Mouse (Mus musculus) liver, embryonic 14.5 days (tissue): ENCODE results near the gene Lce3b. TPM values are rescaled to one million over a fixed set of nuclear protein-coding genes. Genes with fewer than 3 reads are reported as not detected.

ENCODE experiments used
- ATAC-seq: fragments of 200-750 bp; cut with Nextera tagmentation; 2 replicates; pipeline ENCODE4 v1.8.0; 2017; ENCODE audit warnings: moderate number of reproducible peaks, mild to moderate bottlenecking, moderate library complexity; ENCODE audit not compliant: insufficient read depth
- DNase-seq, 3 experiments: peaks; one replicate each; pipeline ENCODE4 v3.0.0-alpha.2; 2012 to 2013; ENCODE audit warnings: low read depth in 3 of 3, low spot score in 3 of 3
- H3K27ac ChIP-seq: fragments of 300-500 bp; sonication (generic); 2 replicates; pipeline ENCODE4 v1.5.1; 2014; ENCODE audit warnings: moderate library complexity, mild to moderate bottlenecking, control low read depth, inconsistent platforms
- H3K27me3 ChIP-seq: fragments of 300-500 bp; sonication (generic); 2 replicates; pipeline ENCODE4 v1.6.1; 2014; ENCODE audit warnings: mild to moderate bottlenecking, low read length, moderate library complexity; ENCODE audit not compliant: control insufficient read depth, insufficient read depth
- H3K36me3 ChIP-seq: fragments of 300-500 bp; sonication (generic); replicated peaks from 2 replicates; pipeline ENCODE4 v1.6.1; 2014; ENCODE audit warnings: low read depth; ENCODE audit not compliant: control insufficient read depth, insufficient read depth
- H3K4me1 ChIP-seq, 2 experiments: fragments of 200-500 bp in 1 of 2; fragments of 300-500 bp in 1 of 2; sonication (generic) in 1 of 2; replicated peaks; 2 replicates each; pipeline ENCODE4 v1.6.1; 2012 to 2014; ENCODE audit warnings: antibody characterized with exemption in 1 of 2, inconsistent platforms in 1 of 2, low read length in 1 of 2; ENCODE audit not compliant: control insufficient read depth in 2 of 2, insufficient read depth in 2 of 2
- H3K4me2 ChIP-seq: fragments of 300-500 bp; sonication (generic); 2 replicates; pipeline ENCODE4 v1.6.1; 2014; ENCODE audit warnings: low read depth, mild to moderate bottlenecking, control low read depth, moderate library complexity
- H3K4me3 ChIP-seq, 2 experiments: fragments of 200-500 bp in 1 of 2; fragments of 300-500 bp in 1 of 2; sonication (generic) in 1 of 2; 2 replicates each; pipeline ENCODE4 v1.5.1; 2012 to 2014; ENCODE audit warnings: low read depth in 2 of 2, low read length in 2 of 2, mild to moderate bottlenecking in 2 of 2, control low read depth in 1 of 2, inconsistent platforms in 1 of 2, moderate library complexity in 1 of 2; ENCODE audit not compliant: insufficient read depth in 1 of 2
- H3K9ac ChIP-seq: fragments of 300-500 bp; sonication (generic); replicated peaks from 2 replicates; pipeline ENCODE4 v1.6.1; 2014; ENCODE audit warnings: mild to moderate bottlenecking, control low read depth, moderate library complexity
- H3K9me3 ChIP-seq: fragments of 300-500 bp; sonication (generic); 2 replicates; pipeline ENCODE4 v1.6.1; 2016; ENCODE audit warnings: low read length, mixed read lengths; ENCODE audit not compliant: control insufficient read depth
- CTCF ChIP-seq: IDR thresholded peaks from 2 replicates; pipeline ENCODE4 v1.5.1; 2016; ENCODE audit warnings: antibody characterized with exemption, low read depth, control low read depth
- EP300 ChIP-seq: IDR thresholded peaks from 2 replicates; pipeline ENCODE4 v1.6.1; 2016; ENCODE audit warnings: antibody characterized with exemption, low read depth
- WGBS: fragments of 180-500 bp; shearing (Covaris S2); extraction: QIAGEN DNeasy Blood & Tissue Kit; methylation state at CpG from one replicate; pipeline ENCODE4 v1.1.7; 2014; ENCODE audit not compliant: insufficient replicate concordance; 5-methylcytosine and 5-hydroxymethylcytosine counted together
- polyA plus RNA-seq, 2 experiments: library from polyadenylated mRNA; depleted of rRNA in 1 of 2; stranded (reverse) in 1 of 2; unstranded in 1 of 2; fragments of >200 nt; fragmentation: Nextera tagmentation in 1 of 2; extraction: Ambion mirVana in 1 of 2; gene quantifications; 2 replicates each; pipeline versions ENCODE4 v1.2.1 to v1.2.3; 2012 to 2014

Lce3b gene
- polyA plus RNA-seq, 2 experiments, result not detected

- Histone ChIP-seq H3K4me2 (no peak within 1 kb of the TSS), H3K9me3 (no peaks in the 10 kb centered on the region), H3K27ac (no peak within 1 kb of the TSS), H3K27me3 (no peaks in the 10 kb centered on the region), H3K4me1 (no peaks in the 10 kb centered on the region), H3K9ac (no peak within 1 kb of the TSS), H3K36me3 (no peaks in the 10 kb centered on the region), H3K4me3 (no peak within 1 kb of the TSS)
- DNase-seq (no peak), ATAC-seq (no peak)
- no peak for TF ChIP-seq CTCF
- no peak for TF ChIP-seq EP300
- 64% methylated on average over 1 of the region's 1 CpGs for WGBS
Measured at GRCm38 (mm10) chr3:92957090-92957489, 24.3 kb downstream of the Lce3b start, which contains the start of gene Lce3d. Gene Lce3d, plus strand, starts transcription at chr3:92957390.

- no peak within 1 kb of the TSS for H3K27ac ChIP-seq
- no peak within 1 kb of the TSS for H3K4me3 ChIP-seq
- no peaks in the 10 kb centered on the region for H3K4me1 ChIP-seq
- ATAC-seq (no peak), DNase-seq (no peak)
- no peaks in the 10 kb centered on the region for H3K36me3 ChIP-seq
- no peaks in the 10 kb centered on the region for H3K27me3 ChIP-seq
- TF ChIP-seq CTCF, result no peak
- no peak for TF ChIP-seq EP300
- no peak within 1 kb of the TSS for H3K4me2 ChIP-seq
- H3K9ac ChIP-seq, result no peak within 1 kb of the TSS
- H3K9me3 ChIP-seq, result no peaks in the 10 kb centered on the region
- WGBS, result 76% methylated on average over 2 of the region's 2 CpGs
Measured at GRCm38 (mm10) chr3:92966761-92967160, 34.0 kb downstream of the Lce3b start, which contains the start of gene Lce3e. Gene Lce3e, plus strand, starts transcription at chr3:92967061.

- no peaks in the 10 kb centered on the region for H3K36me3 ChIP-seq
- no peak for TF ChIP-seq EP300
- TF ChIP-seq CTCF, result no peak
- no peaks in the 10 kb centered on the region for H3K9me3 ChIP-seq
- DNase-seq (no peak), ATAC-seq (no peak)
- no peaks in the 10 kb centered on the region for H3K4me1 ChIP-seq
- H3K9ac ChIP-seq, result no peak overlapping the region
- no peaks in the 10 kb centered on the region for H3K27me3 ChIP-seq
- 53% methylated on average over 2 of the region's 2 CpGs for WGBS
- no peak overlapping the region for H3K27ac ChIP-seq
- H3K4me3 ChIP-seq, result no peak overlapping the region
- H3K4me2 ChIP-seq, result no peak overlapping the region
Measured at GRCm38 (mm10) chr3:92978484-92978883, 45.7 kb downstream of the Lce3b start.

Other genes with a start within 250 kb of the Lce3b start
- gene Lce1d, start 245.8 kb upstream of the Lce3b start, polyA plus RNA-seq (2012; rRNA removed), result not detected in 2 replicates
- not detected in 2 replicates for gene Lce1d, start 245.8 kb upstream of the Lce3b start, polyA plus RNA-seq (2014; fragmentation: Nextera tagmentation; extraction: Ambion mirVana)
- gene Lce1e, start 223.9 kb upstream of the Lce3b start, polyA plus RNA-seq (2012; rRNA removed), result not detected in 2 replicates
- not detected in 2 replicates for gene Lce1e, start 223.9 kb upstream of the Lce3b start, polyA plus RNA-seq (2014; fragmentation: Nextera tagmentation; extraction: Ambion mirVana)
- not detected in 2 replicates for gene Lce1f, start 212.6 kb upstream of the Lce3b start, polyA plus RNA-seq (2012; rRNA removed)
- not detected in 2 replicates for gene Lce1f, start 212.6 kb upstream of the Lce3b start, polyA plus RNA-seq (2014; fragmentation: Nextera tagmentation; extraction: Ambion mirVana)
- not detected in 2 replicates for gene Gm38119, start 193.9 kb upstream of the Lce3b start, polyA plus RNA-seq (2012; rRNA removed)
- not detected in 2 replicates for gene Gm38119, start 193.9 kb upstream of the Lce3b start, polyA plus RNA-seq (2014; fragmentation: Nextera tagmentation; extraction: Ambion mirVana)
- not detected in 2 replicates for gene Lce1g, start 180.6 kb upstream of the Lce3b start, polyA plus RNA-seq (2012; rRNA removed)
- gene Lce1g, start 180.6 kb upstream of the Lce3b start, polyA plus RNA-seq (2014; fragmentation: Nextera tagmentation; extraction: Ambion mirVana), result not detected in 2 replicates
- not detected in 2 replicates for gene Lce1h, start 167.9 kb upstream of the Lce3b start, polyA plus RNA-seq (2012; rRNA removed)
- not detected in 2 replicates for gene Lce1h, start 167.9 kb upstream of the Lce3b start, polyA plus RNA-seq (2014; fragmentation: Nextera tagmentation; extraction: Ambion mirVana)
- not detected in 2 replicates for gene Lce1i, start 154.1 kb upstream of the Lce3b start, polyA plus RNA-seq (2012; rRNA removed)
- not detected in 2 replicates for gene Lce1i, start 154.1 kb upstream of the Lce3b start, polyA plus RNA-seq (2014; fragmentation: Nextera tagmentation; extraction: Ambion mirVana)
- not detected in 2 replicates for gene Lce1j, start 142.5 kb upstream of the Lce3b start, polyA plus RNA-seq (2012; rRNA removed)
- not detected in 2 replicates for gene Lce1j, start 142.5 kb upstream of the Lce3b start, polyA plus RNA-seq (2014; fragmentation: Nextera tagmentation; extraction: Ambion mirVana)
- gene Lce1k, start 125.1 kb upstream of the Lce3b start, polyA plus RNA-seq (2012; rRNA removed), result not detected in 2 replicates
- gene Lce1k, start 125.1 kb upstream of the Lce3b start, polyA plus RNA-seq (2014; fragmentation: Nextera tagmentation; extraction: Ambion mirVana), result not detected in 2 replicates
- gene Kprp, start 105.7 kb upstream of the Lce3b start, polyA plus RNA-seq (2012; rRNA removed), result not detected in 2 replicates
- gene Kprp, start 105.7 kb upstream of the Lce3b start, polyA plus RNA-seq (2014; fragmentation: Nextera tagmentation; extraction: Ambion mirVana), result not detected in 2 replicates
- gene Lce1l, start 81.7 kb upstream of the Lce3b start, polyA plus RNA-seq (2012; rRNA removed), result not detected in 2 replicates
- not detected in 2 replicates for gene Lce1l, start 81.7 kb upstream of the Lce3b start, polyA plus RNA-seq (2014; fragmentation: Nextera tagmentation; extraction: Ambion mirVana)
- gene 2310050C09Rik, start 62.8 kb upstream of the Lce3b start, polyA plus RNA-seq (2012; rRNA removed), result not detected in 2 replicates
- not detected in 2 replicates for gene 2310050C09Rik, start 62.8 kb upstream of the Lce3b start, polyA plus RNA-seq (2014; fragmentation: Nextera tagmentation; extraction: Ambion mirVana)
- gene Lce3a, start 6.7 kb upstream of the Lce3b start, polyA plus RNA-seq (2012; rRNA removed), result not detected in 2 replicates
- not detected in 2 replicates for gene Lce3a, start 6.7 kb upstream of the Lce3b start, polyA plus RNA-seq (2014; fragmentation: Nextera tagmentation; extraction: Ambion mirVana)
- not detected in 2 replicates for gene Lce3c, start 11.5 kb downstream of the Lce3b start, polyA plus RNA-seq (2012; rRNA removed)
- not detected in 2 replicates for gene Lce3c, start 11.5 kb downstream of the Lce3b start, polyA plus RNA-seq (2014; fragmentation: Nextera tagmentation; extraction: Ambion mirVana)
- not detected in 2 replicates for gene Lce3d, start 24.4 kb downstream of the Lce3b start, polyA plus RNA-seq (2012; rRNA removed)
- not detected in 2 replicates for gene Lce3d, start 24.4 kb downstream of the Lce3b start, polyA plus RNA-seq (2014; fragmentation: Nextera tagmentation; extraction: Ambion mirVana)
- gene Lce3e, start 34.1 kb downstream of the Lce3b start, polyA plus RNA-seq (2012; rRNA removed), result not detected in 2 replicates
- not detected in 2 replicates for gene Lce3e, start 34.1 kb downstream of the Lce3b start, polyA plus RNA-seq (2014; fragmentation: Nextera tagmentation; extraction: Ambion mirVana)
- gene Lce3f, start 59.2 kb downstream of the Lce3b start, polyA plus RNA-seq (2012; rRNA removed), result not detected in 2 replicates
- not detected in 2 replicates for gene Lce3f, start 59.2 kb downstream of the Lce3b start, polyA plus RNA-seq (2014; fragmentation: Nextera tagmentation; extraction: Ambion mirVana)
- gene Crct1, start 82.7 kb downstream of the Lce3b start, polyA plus RNA-seq (2012; rRNA removed), result not detected in 2 replicates
- not detected in 2 replicates for gene Crct1, start 82.7 kb downstream of the Lce3b start, polyA plus RNA-seq (2014; fragmentation: Nextera tagmentation; extraction: Ambion mirVana)
- gene Lce1m, start 86.1 kb downstream of the Lce3b start, polyA plus RNA-seq (2012; rRNA removed), result not detected in 2 replicates
- not detected in 2 replicates for gene Lce1m, start 86.1 kb downstream of the Lce3b start, polyA plus RNA-seq (2014; fragmentation: Nextera tagmentation; extraction: Ambion mirVana)
- not detected in 2 replicates for gene Gm4858, start 135.8 kb downstream of the Lce3b start, polyA plus RNA-seq (2012; rRNA removed)
- gene Gm4858, start 135.8 kb downstream of the Lce3b start, polyA plus RNA-seq (2014; fragmentation: Nextera tagmentation; extraction: Ambion mirVana), result not detected in 2 replicates
- gene Crnn, start 211.8 kb downstream of the Lce3b start, polyA plus RNA-seq (2012; rRNA removed), result not detected in 2 replicates
- gene Crnn, start 211.8 kb downstream of the Lce3b start, polyA plus RNA-seq (2014; fragmentation: Nextera tagmentation; extraction: Ambion mirVana), result not detected in 2 replicates